Mouse (Mus musculus) liver, embryonic 14.5 days (tissue): ENCODE data around the gene Ptgfrn.

Source experiments
- CTCF ChIP-seq: IDR thresholded peaks from 2 replicates; pipeline ENCODE4 v1.5.1; 2016; ENCODE audit warnings: antibody characterized with exemption, low read depth, control low read depth
- EP300 ChIP-seq: IDR thresholded peaks from 2 replicates; pipeline ENCODE4 v1.6.1; 2016; ENCODE audit warnings: antibody characterized with exemption, low read depth

- TF ChIP-seq CTCF (no peak), EP300 (no peak)
Measured at GRCm38 (mm10) chr3:101111321-101111720, 1.2 kb upstream of the Ptgfrn start.
